Mouse (Mus musculus): ENCODE measurements around the gene Atad1.

DNA sequence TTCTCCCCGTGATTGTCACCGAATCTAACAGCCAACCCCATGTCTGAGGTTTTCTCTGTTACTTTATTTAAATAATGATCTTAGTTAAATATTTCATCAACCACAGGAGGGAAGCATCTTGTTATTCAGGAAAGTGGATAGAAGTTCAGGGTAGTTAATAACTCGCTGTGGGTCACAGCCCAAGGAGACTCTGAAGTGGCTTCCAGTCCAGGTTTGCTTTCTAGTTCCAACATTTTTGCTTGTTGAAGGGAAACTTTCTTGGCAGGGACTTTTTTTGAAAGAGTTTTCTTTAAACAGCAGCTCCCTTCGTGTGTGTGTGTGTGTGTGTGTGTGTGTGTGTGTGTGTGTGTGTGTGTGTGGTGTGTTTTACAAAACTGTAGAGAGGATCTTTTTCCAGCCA, 112.0 kb downstream of the Atad1 start:
- no peak for TF ChIP-seq CTCF (IDR thresholded peaks at IDR 0.05; ENCODE audit: low read depth, low read length)
- no peak for TF ChIP-seq EP300 (IDR thresholded peaks at IDR 0.05; ENCODE audit: insufficient read depth, low read depth, low read length)
- no peak for TF ChIP-seq POLR2A (IDR thresholded peaks at IDR 0.05; ENCODE audit: insufficient read depth, low read length)
